ENCODE assay signal across 12 mouse cellular contexts in the genomic region with DNA sequence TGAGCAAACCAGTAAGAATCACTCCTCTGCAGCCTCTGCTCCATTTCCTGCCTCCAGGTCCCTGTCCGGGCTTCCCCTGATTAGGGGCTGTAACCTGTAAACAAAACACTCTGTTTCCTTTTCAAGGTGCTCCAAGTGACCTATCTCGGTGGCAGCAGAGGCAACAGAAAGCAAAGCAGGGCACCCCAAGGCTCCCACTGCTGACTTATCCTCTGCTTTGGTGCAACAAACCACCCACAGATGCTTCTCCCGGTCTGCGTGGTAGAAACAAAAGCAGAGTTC.
DNase-seq lines count a peak whose midpoint lies in the region; ATAC-seq and TF ChIP-seq lines count a peak whose summit lies in the region.
"Had no signal": no experiment of that assay in that cellular context is flagged by ENCODE, and none has a peak within 500 bp of the region (broad histone marks: within the 10 kb centered on the region; RNA-seq: fewer than 3 reads in every experiment).

No protein-coding gene starts in this region.

- H3K4me3 ChIP-seq in heart, adult 2 months: no peak overlapping the region
- no peak overlapping the region for H3K4me3 ChIP-seq in lung, embryonic 16.5 days (ENCODE audit: low read length)
- H3K4me3 ChIP-seq in heart, embryonic 12.5 days: no peak overlapping the region
- no peak overlapping the region for H3K4me3 ChIP-seq in limb, embryonic 14.5 days (replicated peaks; ENCODE audit: low read length)

- no peak overlapping the region for H3K4me2 ChIP-seq in lung, embryonic 16.5 days (ENCODE audit: low read depth, low read length)
- H3K4me2 ChIP-seq in heart, embryonic 12.5 days: no peak overlapping the region
- H3K4me2 ChIP-seq in limb, embryonic 14.5 days (replicated peaks; ENCODE audit: low read depth, low read length, severe bottlenecking): no peak overlapping the region
- H3K4me2 ChIP-seq: hindbrain, embryonic 14.5 days had no signal

- H3K4me1 ChIP-seq in heart, adult 2 months (ENCODE audit: control insufficient read depth, insufficient read depth, low read length): peaks cover 15% of the 10 kb centered on the region
- peaks cover 28% of the 10 kb centered on the region for H3K4me1 ChIP-seq in lung, embryonic 16.5 days (replicated peaks; ENCODE audit: control insufficient read depth, insufficient read depth, low read length)
- peaks cover 36% of the 10 kb centered on the region for H3K4me1 ChIP-seq in heart, embryonic 12.5 days (replicated peaks)
- peaks cover 25% of the 10 kb centered on the region for H3K4me1 ChIP-seq in limb, embryonic 14.5 days (ENCODE audit: control insufficient read depth, insufficient read depth, low read length)

- no peaks in the 10 kb centered on the region for H3K27me3 ChIP-seq in heart, adult 2 months (ENCODE audit: control insufficient read depth, insufficient read depth, low read length)
- H3K27me3 ChIP-seq in lung, embryonic 16.5 days (ENCODE audit: control insufficient read depth, insufficient read depth, low read depth, low read length): no peaks in the 10 kb centered on the region
- no peaks in the 10 kb centered on the region for H3K27me3 ChIP-seq in heart, embryonic 12.5 days (replicated peaks)
- no peaks in the 10 kb centered on the region for H3K27me3 ChIP-seq in limb, embryonic 14.5 days (ENCODE audit: control insufficient read depth, insufficient read depth, low read length)

- no peak for TF ChIP-seq POLR2A in heart, adult 2 months (IDR thresholded peaks at IDR 0.05; ENCODE audit: insufficient read depth, low read depth, low read length)
- TF ChIP-seq POLR2A in limb, embryonic 14.5 days (IDR thresholded peaks at IDR 0.05; ENCODE audit: borderline replicate concordance, extremely low read depth, insufficient read depth, insufficient read length): no peak

- peak overlapping the region; percentile 64 for H3K27ac ChIP-seq in heart, adult 2 months
- peak overlapping the region; percentile 65 for H3K27ac ChIP-seq in lung, embryonic 16.5 days (ENCODE audit: low read length)
- H3K27ac ChIP-seq in heart, embryonic 12.5 days (ENCODE audit: poor library complexity, severe bottlenecking): peak overlapping the region; percentile 55
- 0 out of 2 replicates have a peak overlapping the region, but pooled peaks have one; percentile 13 for H3K27ac ChIP-seq in limb, embryonic 14.5 days (replicated peaks; ENCODE audit: low read depth, low read length)
- H3K27ac ChIP-seq: hindbrain, embryonic 14.5 days had no signal

- H3K9ac ChIP-seq in heart, adult 2 months (ENCODE audit: low read depth, low read length): no peak overlapping the region
- no peak overlapping the region for H3K9ac ChIP-seq in lung, embryonic 16.5 days (ENCODE audit: low read length)
- no peak overlapping the region for H3K9ac ChIP-seq in heart, embryonic 12.5 days
- no peak overlapping the region for H3K9ac ChIP-seq in limb, embryonic 14.5 days (ENCODE audit: low read depth, low read length, severe bottlenecking)
- H3K9ac ChIP-seq: hindbrain, embryonic 14.5 days had no signal

- no peak for TF ChIP-seq EP300 in heart, adult 2 months (IDR thresholded peaks at IDR 0.05; ENCODE audit: insufficient read depth, low read depth, low read length)

- intact Hi-C loops in heart, adult 2 months (cut with DNase I): no loop called here
- intact Hi-C loops in heart, postnatal 25 days (cut with DNase I): no loop called here

- no peak for TF ChIP-seq CTCF in heart, adult 2 months (IDR thresholded peaks at IDR 0.05)

- 58% methylated on average over 4 of the region's 4 CpGs for WGBS in heart, adult 2 months
- 42% methylated on average over 4 of the region's 4 CpGs for WGBS in lung, embryonic 16.5 days
- WGBS in heart, embryonic 12.5 days: 33% methylated on average over 4 of the region's 4 CpGs
- 37% methylated on average over 4 of the region's 4 CpGs for WGBS in limb, embryonic 14.5 days

- no peak for ATAC-seq in lung, embryonic 16.5 days (ENCODE audit: low read depth)
- no peak for ATAC-seq in heart, embryonic 12.5 days (ENCODE audit: insufficient number of reproducible peaks, low FRiP score)
- ATAC-seq in limb, embryonic 14.5 days (ENCODE audit: low FRiP score, low read depth): no peak

- peak in 1 of 2 experiments; percentile 9 for DNase-seq in heart, adult 2 months
- no peak for DNase-seq in heart, postnatal 25 days (ENCODE audit: low spot score)
- no peak for DNase-seq in lung, postnatal 10 days
- DNase-seq in limb, embryonic 14.5 days (ENCODE audit: low spot score): no peak
- DNase-seq in urinary bladder, adult 18-20 months (ENCODE audit: low spot score in 2 of 2): no peak
- no peak for DNase-seq in retina, postnatal 1 day
- DNase-seq: adrenal gland, adult 2 months; cerebellum, adult 11 months; right cerebral cortex, adult 18-20 months had no signal

- no peaks in the 10 kb centered on the region for H3K79me2 ChIP-seq in heart, adult 2 months (replicated peaks; ENCODE audit: control insufficient read depth, insufficient read depth, low read length)

- H3K9me3 ChIP-seq in lung, embryonic 16.5 days (ENCODE audit: control insufficient read depth, low read length): peaks cover 5% of the 10 kb centered on the region; the same call in 1 of the 2 replicates
- H3K9me3 ChIP-seq in heart, embryonic 12.5 days (replicated peaks): 0 out of 2 replicates have a peak, but pooled peaks cover 3% of the 10 kb centered on the region
- no peaks in the 10 kb centered on the region for H3K9me3 ChIP-seq in limb, embryonic 14.5 days (ENCODE audit: control insufficient read depth, low read length)

- H3K36me3 ChIP-seq in heart, adult 2 months (ENCODE audit: control insufficient read depth, insufficient read depth, low read length): no peaks in the 10 kb centered on the region
- H3K36me3 ChIP-seq in lung, embryonic 16.5 days (ENCODE audit: control insufficient read depth, insufficient read depth, low read length): no peaks in the 10 kb centered on the region
- H3K36me3 ChIP-seq in heart, embryonic 12.5 days: no peaks in the 10 kb centered on the region
- H3K36me3 ChIP-seq in limb, embryonic 14.5 days (ENCODE audit: control insufficient read depth, insufficient read depth, low read length): no peaks in the 10 kb centered on the region

Comparison
In these comparisons a context has a peak if more than half of its experiments do, and no peak if none do; other contexts are left out.
1. H3K27ac ChIP-seq: peak in every context shown above with its lines; median percentile 65 in lung, embryonic 16.5 days; 64 in heart, adult 2 months; 55 in heart, embryonic 12.5 days; 13 in limb, embryonic 14.5 days.